Mouse (Mus musculus) hindlimb bud, embryonic 11.5 days (tissue): ENCODE results near the gene Clk3.

ENCODE experiments used
- DNase-seq: peaks from one replicate; pipeline ENCODE4 v3.0.0-alpha.2; 2012; ENCODE audit warnings: low read depth, low spot score; ENCODE audit errors: extremely low spot score

Clk3 gene

GRCm38 (mm10) chr9:57770836-57771235 lies 5.2 kb upstream of the Clk3 start:
- no peak for DNase-seq

GRCm38 (mm10) chr9:57770214-57770613 lies 4.6 kb upstream of the Clk3 start:
- no peak for DNase-seq

DNA sequence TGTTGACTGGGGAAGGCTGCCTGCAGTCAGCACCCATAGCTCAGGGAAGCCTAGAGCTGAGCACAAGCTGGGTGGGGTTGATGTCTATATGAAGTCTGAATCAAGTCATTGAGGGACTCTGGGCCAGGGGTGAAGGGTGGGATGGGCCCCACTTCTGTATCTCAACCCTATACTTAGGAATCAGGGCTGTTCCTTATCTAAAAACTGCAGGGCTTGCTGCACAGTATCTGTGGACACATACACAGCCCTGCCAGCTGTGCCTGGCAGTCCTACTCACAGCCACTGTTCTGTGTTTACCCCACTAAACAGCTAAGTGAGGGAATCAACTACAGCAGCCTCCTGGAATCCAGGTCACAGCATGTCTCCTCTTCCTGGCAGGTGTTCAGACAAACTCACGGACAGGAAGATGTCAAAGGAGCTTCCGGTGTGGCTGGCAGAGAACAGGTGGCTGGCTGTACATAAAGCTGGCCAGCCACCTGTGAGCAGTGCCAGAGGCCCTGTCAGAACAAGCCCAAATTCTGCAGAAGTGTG lies 3.9 kb upstream of the Clk3 start:
- DNase-seq: no peak

DNA sequence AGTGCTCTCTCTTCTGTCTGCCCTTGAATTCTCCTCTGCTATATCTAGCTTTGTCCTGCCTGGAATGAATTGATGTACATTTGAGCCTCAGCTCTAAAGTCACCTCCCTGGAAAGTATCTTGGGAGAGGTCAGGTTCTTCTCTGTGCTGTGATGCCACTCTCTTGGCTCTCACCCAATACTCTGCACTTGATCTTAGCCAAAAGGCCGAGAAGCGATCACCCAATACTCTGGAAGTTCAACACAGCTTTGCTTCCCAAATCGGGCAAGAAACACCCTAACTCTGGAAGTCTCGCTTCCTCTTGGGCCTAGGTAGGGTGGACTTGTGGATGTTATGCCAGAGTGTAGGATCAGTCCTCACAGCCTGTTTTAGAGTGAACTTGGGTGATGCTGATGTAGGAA lies 1.6 kb upstream of the Clk3 start:
- no peak for DNase-seq

GRCm38 (mm10) chr9:57766431-57766830 lies 771 bp upstream of the Clk3 start:
- no peak for DNase-seq

GRCm38 (mm10) chr9:57764974-57765363 lies 691 bp downstream of the Clk3 start:
- peak; percentile 30 for DNase-seq

GRCm38 (mm10) chr9:57764147-57764973 lies 1.3 kb downstream of the Clk3 start:
- DNase-seq: no peak

- DNase-seq: no peak
Measured at GRCm38 (mm10) chr9:57762563-57762991, 3.1 kb downstream of the Clk3 start.

GRCm38 (mm10) chr9:57761563-57762551 lies 3.8 kb downstream of the Clk3 start:
- no peak for DNase-seq

GRCm38 (mm10) chr9:57760416-57761146 lies 5.1 kb downstream of the Clk3 start:
- no peak for DNase-seq

DNA sequence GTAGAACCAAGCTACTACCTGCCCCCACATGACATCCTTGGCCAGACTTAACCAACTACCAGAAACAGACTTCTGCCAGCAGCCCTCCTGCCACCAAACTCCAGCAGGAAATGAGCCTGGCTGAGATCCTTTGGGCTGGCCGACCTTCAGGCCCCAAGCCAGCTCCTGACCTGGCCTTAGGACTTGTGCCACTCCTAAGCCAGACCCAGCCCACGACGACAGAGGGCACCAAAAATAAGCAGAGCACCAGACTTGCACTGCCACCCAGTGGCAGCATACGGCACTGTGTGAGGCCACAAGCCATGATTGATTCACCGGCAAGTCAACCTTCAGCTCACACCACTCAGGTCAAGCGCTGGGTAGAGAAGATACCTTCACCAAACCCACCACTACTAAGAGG lies 6.4 kb downstream of the Clk3 start:
- DNase-seq: no peak

GRCm38 (mm10) chr9:57758528-57758927 lies 7.1 kb downstream of the Clk3 start:
- no peak for DNase-seq

GRCm38 (mm10) chr9:57757578-57757977 lies 8.1 kb downstream of the Clk3 start:
- no peak for DNase-seq

GRCm38 (mm10) chr9:57750901-57751300 lies 14.8 kb downstream of the Clk3 start:
- no peak for DNase-seq

DNA sequence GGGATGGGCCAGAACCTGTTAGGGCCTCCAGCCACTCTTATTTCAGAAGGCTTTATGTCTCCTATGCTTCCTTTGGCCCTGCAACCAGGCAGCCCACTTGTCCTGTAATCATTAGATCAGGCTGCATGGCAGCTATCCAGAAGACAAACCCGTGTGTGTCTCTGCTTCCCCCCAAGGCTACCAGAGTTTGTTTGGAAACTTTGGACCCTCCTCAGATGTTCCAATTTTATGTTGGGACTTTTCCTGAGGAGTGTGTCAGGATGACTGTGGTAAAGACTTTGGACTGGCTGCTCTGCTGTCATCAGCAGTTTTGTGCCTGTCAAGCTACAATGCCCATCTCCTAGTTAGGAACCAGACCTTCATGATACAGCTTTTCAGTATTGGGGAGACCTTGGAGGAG lies 16.8 kb downstream of the Clk3 start:
- no peak for DNase-seq

DNA sequence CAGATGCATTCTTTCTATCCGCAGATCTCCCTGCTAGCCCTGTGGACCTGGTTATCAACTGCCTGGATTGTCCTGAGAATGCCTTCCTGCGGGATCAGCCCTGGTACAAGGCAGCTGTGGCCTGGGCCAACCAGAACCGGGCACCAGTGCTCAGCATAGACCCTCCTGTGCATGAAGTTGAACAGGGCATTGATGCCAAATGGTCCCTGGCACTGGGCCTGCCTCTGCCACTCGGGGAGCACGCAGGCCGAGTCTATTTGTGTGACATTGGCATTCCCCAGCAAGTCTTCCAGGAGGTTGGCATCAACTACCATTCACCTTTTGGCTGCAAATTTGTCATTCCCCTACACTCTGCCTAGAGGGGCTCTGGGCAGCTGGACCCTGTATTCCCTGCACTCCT lies 17.5 kb downstream of the Clk3 start:
- DNase-seq: no peak

- no peak for DNase-seq
Measured at GRCm38 (mm10) chr9:57747067-57747466, 18.6 kb downstream of the Clk3 start.

GRCm38 (mm10) chr9:57744462-57745091 lies 21.1 kb downstream of the Clk3 start:
- DNase-seq: peak; percentile 33

DNA sequence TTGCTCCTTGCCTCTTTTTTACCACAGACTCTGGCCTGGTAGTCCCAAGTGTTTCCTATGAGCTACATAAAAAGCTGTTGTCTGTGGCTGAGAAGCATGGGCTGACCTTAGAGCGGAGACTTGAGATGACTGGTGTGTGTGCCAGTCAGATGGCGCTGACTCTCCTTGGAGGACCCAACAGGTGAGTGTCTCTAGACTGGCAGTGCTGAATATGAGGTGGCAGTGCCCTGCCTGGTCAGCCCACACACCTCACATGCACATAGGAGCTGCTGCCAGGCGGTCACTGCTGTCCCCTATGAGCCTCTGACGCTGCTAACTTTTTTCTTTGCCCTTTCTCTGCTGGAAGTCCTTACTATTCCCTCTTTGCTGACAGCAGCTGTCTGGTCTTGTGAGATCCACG lies 25.8 kb downstream of the Clk3 start:
- no peak for DNase-seq

DNA sequence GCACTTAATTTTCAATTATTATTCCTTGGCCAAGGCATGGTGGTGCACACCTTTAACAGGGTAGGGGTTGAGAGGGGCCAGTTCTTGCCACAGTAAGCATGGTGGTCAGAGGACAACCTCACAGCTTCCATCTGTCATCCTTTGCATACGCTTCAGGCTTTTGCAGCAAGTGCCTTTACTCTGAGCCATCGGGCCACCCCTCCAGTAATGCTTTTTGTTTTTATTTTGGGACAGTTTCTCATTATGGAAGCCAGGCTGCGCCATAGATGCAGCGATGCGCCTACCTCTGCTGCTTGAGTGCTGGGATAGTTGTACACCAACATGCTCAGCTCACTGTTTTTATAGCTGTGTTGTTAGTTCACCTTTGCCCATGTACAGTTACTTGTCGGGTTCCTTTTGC lies 32.1 kb downstream of the Clk3 start:
- DNase-seq: no peak
